Mouse (Mus musculus): ENCODE results near the gene Wdr59. TPM values are rescaled to one million over a fixed set of nuclear protein-coding genes. Genes with fewer than 3 reads are reported as not detected.
A peak's percentile ranks its signal among the peaks of the same experiment; 100 is the strongest.

Gene Wdr59
- polyA plus RNA-seq, 1 experiment from 2014 or later = 5.7 TPM

- no peak for ATAC-seq (ENCODE audit: low FRiP score)
- 57% methylated on average over 8 of the region's 8 CpGs for WGBS
- no peak overlapping the region for H3K27ac ChIP-seq
- H3K4me1 ChIP-seq = peaks cover 30% of the 10 kb centered on the region
- H3K36me3 ChIP-seq (replicated peaks) = no peaks in the 10 kb centered on the region; the same call in 1 of the 2 replicates
- no peak overlapping the region for H3K4me2 ChIP-seq
- no peak overlapping the region for H3K4me3 ChIP-seq (replicated peaks)
- no peak overlapping the region for H3K9ac ChIP-seq
- H3K9me3 ChIP-seq = no peaks in the 10 kb centered on the region
- no peaks in the 10 kb centered on the region for H3K27me3 ChIP-seq
These were observed 29.7 kb upstream of the Wdr59 start for GRCm38 (mm10) chr8:111551511-111552130.

GRCm38 (mm10) chr8:111550002-111550870 is 28.3 kb upstream of the Wdr59 start:
- H3K4me2 ChIP-seq = no peak overlapping the region
- ATAC-seq (ENCODE audit: low FRiP score) = no peak
- H3K4me3 ChIP-seq (replicated peaks) = no peak overlapping the region
- no peaks in the 10 kb centered on the region for H3K9me3 ChIP-seq
- H3K9ac ChIP-seq = no peak overlapping the region
- 54% methylated on average over 9 of the region's 9 CpGs for WGBS
- peak overlapping the region; percentile 33; the same call in 1 of the 2 replicates for H3K27ac ChIP-seq
- H3K4me1 ChIP-seq = peaks cover 26% of the 10 kb centered on the region
- no peaks in the 10 kb centered on the region for H3K27me3 ChIP-seq
- peaks cover 3% of the 10 kb centered on the region; the same call in 1 of the 2 replicates for H3K36me3 ChIP-seq (replicated peaks)

GRCm38 (mm10) chr8:111548201-111548600 is 26.3 kb upstream of the Wdr59 start:
- Histone ChIP-seq H3K36me3 (replicated peaks) (peaks cover 9% of the 10 kb centered on the region; the same call in 1 of the 2 replicates), H3K4me3 (replicated peaks) (no peak overlapping the region)

GRCm38 (mm10) chr8:111547144-111547543 is 25.3 kb upstream of the Wdr59 start:
- 85% methylated on average over 3 of the region's 3 CpGs for WGBS

More at GRCm38 (mm10) chr8:111548201-111548600, 26.3 kb upstream of the Wdr59 start:
- no peak overlapping the region for H3K9ac ChIP-seq
- ATAC-seq (ENCODE audit: low FRiP score) = no peak
- no peaks in the 10 kb centered on the region for H3K27me3 ChIP-seq
- peaks cover 12% of the 10 kb centered on the region for H3K4me1 ChIP-seq
- WGBS = 87% methylated on average over 6 of the region's 6 CpGs
- H3K27ac ChIP-seq = no peak overlapping the region
- H3K9me3 ChIP-seq = no peaks in the 10 kb centered on the region
- no peak overlapping the region for H3K4me2 ChIP-seq

GRCm38 (mm10) chr8:111545406-111546156 is 23.7 kb upstream of the Wdr59 start:
- Histone ChIP-seq H3K27ac (no peak overlapping the region), H3K4me1 (peaks cover 21% of the 10 kb centered on the region), H3K4me3 (replicated peaks) (no peak overlapping the region), H3K9ac (no peak overlapping the region), H3K36me3 (replicated peaks) (peaks cover 20% of the 10 kb centered on the region), H3K27me3 (no peaks in the 10 kb centered on the region), H3K4me2 (no peak overlapping the region), H3K9me3 (no peaks in the 10 kb centered on the region)
- ATAC-seq (ENCODE audit: low FRiP score) = no peak
- 88% methylated on average over 8 of the region's 8 CpGs for WGBS

More at GRCm38 (mm10) chr8:111547144-111547543, 25.3 kb upstream of the Wdr59 start:
- H3K36me3 ChIP-seq (replicated peaks) = peaks cover 17% of the 10 kb centered on the region
- ATAC-seq (ENCODE audit: low FRiP score) = no peak
- no peak overlapping the region for H3K4me3 ChIP-seq (replicated peaks)
- no peaks in the 10 kb centered on the region for H3K9me3 ChIP-seq
- no peak overlapping the region for H3K27ac ChIP-seq
- no peak overlapping the region for H3K9ac ChIP-seq
- H3K27me3 ChIP-seq = no peaks in the 10 kb centered on the region
- peaks cover 12% of the 10 kb centered on the region for H3K4me1 ChIP-seq
- H3K4me2 ChIP-seq = no peak overlapping the region

- Histone ChIP-seq H3K27ac (no peak overlapping the region), H3K4me1 (peaks cover 27% of the 10 kb centered on the region), H3K9me3 (no peaks in the 10 kb centered on the region), H3K9ac (no peak overlapping the region), H3K27me3 (no peaks in the 10 kb centered on the region), H3K4me3 (replicated peaks) (no peak overlapping the region), H3K4me2 (no peak overlapping the region), H3K36me3 (replicated peaks) (peaks cover 20% of the 10 kb centered on the region)
- WGBS = 85% methylated on average over 9 of the region's 9 CpGs
- ATAC-seq (ENCODE audit: low FRiP score) = no peak
These were observed 22.0 kb upstream of the Wdr59 start for GRCm38 (mm10) chr8:111543712-111544380.

GRCm38 (mm10) chr8:111539422-111540076 is 17.7 kb upstream of the Wdr59 start:
- Histone ChIP-seq H3K27me3 (no peaks in the 10 kb centered on the region), H3K4me2 (peak overlapping the region; percentile 86), H3K9me3 (no peaks in the 10 kb centered on the region), H3K9ac (peak overlapping the region; percentile 46; the same call in 1 of the 2 replicates), H3K4me3 (replicated peaks) (peak overlapping the region; percentile 95), H3K27ac (no peak overlapping the region), H3K36me3 (replicated peaks) (peaks cover 18% of the 10 kb centered on the region), H3K4me1 (peaks cover 39% of the 10 kb centered on the region)
- WGBS = 70% methylated on average over 10 of the region's 10 CpGs
- no peak for ATAC-seq (ENCODE audit: low FRiP score)

- 0% methylated on average over 2 of the region's 2 CpGs for WGBS
- no peaks in the 10 kb centered on the region for H3K9me3 ChIP-seq
- H3K4me1 ChIP-seq = peaks cover 39% of the 10 kb centered on the region
- peak overlapping the region; percentile 95 for H3K4me3 ChIP-seq (replicated peaks)
- H3K4me2 ChIP-seq = peak overlapping the region; percentile 86
- peaks cover 11% of the 10 kb centered on the region for H3K36me3 ChIP-seq (replicated peaks)
- H3K9ac ChIP-seq = peak overlapping the region; percentile 96
- H3K27me3 ChIP-seq = no peaks in the 10 kb centered on the region
- ATAC-seq (ENCODE audit: low FRiP score) = no peak
- H3K27ac ChIP-seq = no peak overlapping the region
These were observed 16.3 kb upstream of the Wdr59 start for GRCm38 (mm10) chr8:111538194-111538593.

GRCm38 (mm10) chr8:111537765-111538158 is 15.9 kb upstream of the Wdr59 start:
- peak overlapping the region; percentile 96 for H3K9ac ChIP-seq
- no peak overlapping the region for H3K27ac ChIP-seq
- peak overlapping the region; percentile 95 for H3K4me3 ChIP-seq (replicated peaks)
- 0 out of 2 replicates have a peak, but pooled peaks have one; percentile 1 for ATAC-seq (ENCODE audit: low FRiP score)
- no peaks in the 10 kb centered on the region for H3K9me3 ChIP-seq
- peaks cover 7% of the 10 kb centered on the region for H3K36me3 ChIP-seq (replicated peaks)
- H3K4me1 ChIP-seq = peaks cover 39% of the 10 kb centered on the region
- H3K4me2 ChIP-seq = peak overlapping the region; percentile 86
- H3K27me3 ChIP-seq = no peaks in the 10 kb centered on the region
- 3% methylated on average over 8 of the region's 8 CpGs for WGBS

GRCm38 (mm10) chr8:111536978-111537764 is 15.3 kb upstream of the Wdr59 start:
- H3K27ac ChIP-seq = peak overlapping the region; percentile 96

More at GRCm38 (mm10) chr8:111536978-111537764, 15.3 kb upstream of the Wdr59 start:
- H3K4me2 ChIP-seq = peak overlapping the region; percentile 86
- H3K4me1 ChIP-seq = peaks cover 39% of the 10 kb centered on the region
- H3K9ac ChIP-seq = peak overlapping the region; percentile 96
- H3K27me3 ChIP-seq = no peaks in the 10 kb centered on the region
- WGBS = under 1% methylated on average over 58 of the region's 64 CpGs
- H3K9me3 ChIP-seq = no peaks in the 10 kb centered on the region
- peak overlapping the region; percentile 95 for H3K4me3 ChIP-seq (replicated peaks)
- 0 out of 2 replicates have a peak, but pooled peaks cover 3% of the 10 kb centered on the region for H3K36me3 ChIP-seq (replicated peaks)
- ATAC-seq (ENCODE audit: low FRiP score) = peak; percentile 57

Measured in forebrain, embryonic 12.5 days (tissue).